Mouse (Mus musculus) spleen, adult 2 months (tissue): ENCODE results near the gene B4galt1. TPM values are rescaled to one million over a fixed set of nuclear protein-coding genes. Genes with fewer than 3 reads are reported as not detected.
"Not testable (repeated sequence)": the region's sequence is repeated elsewhere in the genome, so short reads cannot be mapped to it uniquely, and the experiment has no call there.

Source experiments
- DNase-seq, 2 experiments: peaks; one replicate each; pipeline versions ENCODE4 v3.0.0 to v3.0.0-alpha.2; 2012 to 2021; ENCODE audit warnings: low spot score in 2 of 2, low read depth in 1 of 2
- H3K27ac ChIP-seq: fragments of 200-500 bp; 2 replicates; pipeline ENCODE4 v1.5.1; 2012; ENCODE audit warnings: low read length, inconsistent platforms; ENCODE audit not compliant: insufficient read depth
- H3K27me3 ChIP-seq: fragments of 200-500 bp; 2 replicates; pipeline ENCODE4 v1.6.1; 2012; ENCODE audit warnings: mild to moderate bottlenecking, moderate library complexity, low read length, inconsistent platforms; ENCODE audit not compliant: control insufficient read depth, insufficient read depth
- H3K36me3 ChIP-seq: fragments of 200-500 bp; 2 replicates; pipeline ENCODE4 v1.6.1; 2012; ENCODE audit warnings: mild to moderate bottlenecking, low read length, inconsistent platforms; ENCODE audit not compliant: control insufficient read depth, insufficient read depth
- H3K4me1 ChIP-seq: fragments of 200-500 bp; 2 replicates; pipeline ENCODE4 v1.6.1; 2011; ENCODE audit warnings: inconsistent platforms; ENCODE audit not compliant: control insufficient read depth, insufficient read depth, insufficient read length
- H3K4me3 ChIP-seq: fragments of 200-500 bp; 2 replicates; pipeline ENCODE4 v1.5.1; 2011; ENCODE audit warnings: mild to moderate bottlenecking, inconsistent platforms; ENCODE audit not compliant: insufficient read depth, insufficient read length; ENCODE audit errors: extremely low read depth
- CTCF ChIP-seq: fragments of 200-500 bp; IDR thresholded peaks from 2 replicates; pipeline ENCODE4 v1.5.1; 2011; ENCODE audit warnings: mild to moderate bottlenecking, inconsistent platforms; ENCODE audit not compliant: insufficient read depth, insufficient read length, insufficient replicate concordance; ENCODE audit errors: extremely low read depth
- POLR2A ChIP-seq: fragments of 200-500 bp; IDR thresholded peaks from 2 replicates; pipeline ENCODE4 v1.6.1; 2011; ENCODE audit warnings: low read depth, low read length, inconsistent platforms
- WGBS: fragments of 180-500 bp; shearing (Covaris S2); methylation state at CpG from one replicate; pipeline ENCODE4 v1.1.7; 2018; 5-methylcytosine and 5-hydroxymethylcytosine counted together
- polyA plus RNA-seq: library from polyadenylated mRNA; depleted of rRNA; stranded (reverse); fragments of >200 nt; gene quantifications from 2 replicates; pipeline ENCODE4 v1.2.3, GENCODE M21; 2012

Gene B4galt1
- polyA plus RNA-seq, 1 experiment, result 24.6 TPM

DNA sequence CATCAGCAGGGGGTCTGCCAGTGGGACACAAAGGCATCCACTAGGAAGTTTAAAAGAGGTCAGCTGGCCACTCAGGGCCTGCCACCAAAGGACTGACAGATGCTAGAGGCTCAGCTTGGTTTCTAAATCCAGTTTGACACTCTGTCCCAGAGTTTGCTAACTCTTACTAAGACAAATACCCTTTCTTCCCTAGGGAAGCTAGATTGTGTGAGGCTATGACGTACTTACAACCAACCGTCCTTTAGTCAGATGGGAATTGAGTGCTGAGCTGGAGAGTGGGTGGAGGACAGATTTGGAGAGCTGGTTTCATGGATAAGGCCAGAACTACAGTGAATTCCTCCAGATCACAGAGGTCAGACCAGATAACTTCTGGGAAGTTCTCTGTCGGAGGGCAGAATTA, 52.9 kb downstream of the B4galt1 start:
- Histone ChIP-seq H3K36me3 (peaks cover 8% of the 10 kb centered on the region), H3K4me1 (no peaks in the 10 kb centered on the region)

GRCm38 (mm10) chr4:40798833-40799555, 54.8 kb downstream of the B4galt1 start:
- not testable (repeated sequence) for H3K27me3 ChIP-seq, H3K36me3 ChIP-seq, H3K4me1 ChIP-seq, DNase-seq, H3K4me3 ChIP-seq, H3K27ac ChIP-seq
- WGBS, result 86% methylated on average over 2 of the region's 2 CpGs

More for the DNA sequence above, 52.9 kb downstream of the B4galt1 start:
- DNase-seq, result no peak
- Histone ChIP-seq H3K27ac (no peak overlapping the region), H3K27me3 (no peaks in the 10 kb centered on the region), H3K4me3 (no peak overlapping the region)
- 92% methylated on average over 3 of the region's 3 CpGs for WGBS
- no peak for TF ChIP-seq POLR2A

DNA sequence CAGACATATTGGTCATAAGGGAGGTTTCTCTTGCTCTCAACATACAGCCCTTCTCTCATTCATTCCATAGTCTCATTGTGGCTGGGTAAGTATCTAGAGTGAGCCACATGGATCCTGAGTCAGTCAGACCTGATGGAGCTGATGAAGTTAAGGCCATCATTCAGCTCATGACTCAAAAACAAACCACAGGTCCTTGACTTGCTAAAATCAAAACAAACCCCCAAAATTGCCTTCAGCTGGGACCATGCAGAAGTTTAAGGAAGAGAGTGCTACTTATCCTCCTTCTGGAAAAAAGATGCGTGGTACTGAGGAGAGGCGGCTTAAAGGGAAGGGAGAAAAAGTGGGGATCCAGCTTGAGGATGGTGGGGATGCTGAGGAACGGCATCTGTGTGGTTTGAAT, 58.0 kb downstream of the B4galt1 start:
- TF ChIP-seq POLR2A (no peak), CTCF (no peak)
- Histone ChIP-seq H3K27me3 (no peaks in the 10 kb centered on the region), H3K36me3 (no peaks in the 10 kb centered on the region), H3K4me3 (no peak overlapping the region), H3K4me1 (no peaks in the 10 kb centered on the region), H3K27ac (no peak overlapping the region)
- no peak for DNase-seq
- 93% methylated on average over 3 of the region's 3 CpGs for WGBS

DNA sequence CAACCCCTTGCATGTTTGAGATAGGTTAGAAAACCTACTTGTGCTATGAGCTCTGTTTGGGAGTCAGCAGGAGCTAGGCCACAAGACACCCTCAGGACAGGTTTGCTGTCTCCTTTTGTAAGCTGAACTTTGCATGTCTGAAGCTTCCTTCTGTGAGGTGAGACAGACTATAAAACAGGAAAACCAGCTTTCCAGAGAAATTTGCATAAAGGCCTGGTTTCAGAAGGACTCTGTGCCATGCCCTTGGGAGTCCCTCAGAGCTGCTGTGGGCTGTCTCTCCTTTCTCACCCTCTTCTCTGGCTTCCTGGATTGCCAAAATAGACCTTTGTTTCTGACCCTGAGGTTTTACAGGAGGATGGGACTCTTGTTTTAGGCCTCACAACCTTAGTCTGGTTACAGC, 59.5 kb downstream of the B4galt1 start:
- Histone ChIP-seq H3K4me1 (no peaks in the 10 kb centered on the region), H3K27me3 (no peaks in the 10 kb centered on the region), H3K27ac (no peak overlapping the region), H3K4me3 (no peak overlapping the region), H3K36me3 (no peaks in the 10 kb centered on the region)
- no peak for DNase-seq
- TF ChIP-seq CTCF, result no peak
- TF ChIP-seq POLR2A, result no peak

DNA sequence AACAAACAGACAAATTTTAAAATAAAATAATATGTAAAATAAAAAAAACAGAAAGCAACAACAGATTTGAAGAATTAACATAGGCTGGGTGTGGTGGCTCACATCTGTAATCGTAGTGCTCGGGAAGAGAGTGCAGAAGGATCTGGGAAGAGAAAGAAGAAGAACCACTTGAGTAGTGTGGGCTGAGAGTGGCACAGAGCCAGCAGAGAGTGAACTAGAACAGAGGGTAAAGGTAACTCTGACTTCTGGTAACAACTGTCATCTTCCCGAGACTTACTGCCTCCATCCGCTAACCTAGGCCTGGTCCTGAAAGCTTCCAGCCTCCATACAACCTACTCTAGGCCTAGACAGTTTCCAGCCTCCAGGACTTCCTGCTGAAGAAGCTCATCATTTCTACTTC, 62.6 kb downstream of the B4galt1 start:
- 89% methylated on average over 4 of the region's 4 CpGs for WGBS
- no peak for DNase-seq
- Histone ChIP-seq H3K27ac (no peak overlapping the region), H3K4me3 (no peak overlapping the region), H3K36me3 (no peaks in the 10 kb centered on the region), H3K27me3 (no peaks in the 10 kb centered on the region), H3K4me1 (no peaks in the 10 kb centered on the region)
- TF ChIP-seq CTCF (no peak), POLR2A (no peak)

DNA sequence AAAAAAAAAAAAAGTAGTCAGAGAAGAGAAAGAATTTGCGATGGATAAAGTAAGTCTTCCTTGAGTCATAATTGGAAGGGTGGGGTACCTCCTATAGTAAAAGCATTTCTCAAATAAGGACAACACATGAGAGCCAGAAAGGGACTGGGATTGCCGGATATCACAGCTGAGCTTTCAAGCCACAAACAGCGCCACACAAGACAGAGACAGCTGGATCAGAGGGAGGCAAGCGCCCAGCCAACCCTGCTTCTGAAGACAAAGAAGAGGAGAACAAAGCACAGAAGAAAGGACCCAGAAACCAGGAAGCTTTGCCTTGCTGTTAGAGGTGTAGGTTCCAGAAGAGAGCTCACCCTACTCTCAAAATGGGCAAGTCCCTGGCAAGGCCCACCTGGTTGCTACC, 67.2 kb downstream of the B4galt1 start:
- Histone ChIP-seq H3K4me1 (peaks cover 9% of the 10 kb centered on the region; the same call in 1 of the 2 replicates), H3K36me3 (no peaks in the 10 kb centered on the region), H3K27ac (no peak overlapping the region), H3K4me3 (no peak overlapping the region), H3K27me3 (no peaks in the 10 kb centered on the region)
- no peak for TF ChIP-seq POLR2A
- TF ChIP-seq CTCF, result no peak
- 81% methylated on average over 4 of the region's 4 CpGs for WGBS
- no peak for DNase-seq

- H3K27me3 ChIP-seq, result no peaks in the 10 kb centered on the region
- WGBS, result 62% methylated on average over 9 of the region's 9 CpGs
These were observed 68.1 kb downstream of the B4galt1 start for GRCm38 (mm10) chr4:40785620-40786166.

More at GRCm38 (mm10) chr4:40785620-40786166, 68.1 kb downstream of the B4galt1 start:
- no peak for DNase-seq
- no peaks in the 10 kb centered on the region for H3K36me3 ChIP-seq
- no peak overlapping the region for H3K27ac ChIP-seq
- peaks cover 16% of the 10 kb centered on the region; the same call in 1 of the 2 replicates for H3K4me1 ChIP-seq
- TF ChIP-seq CTCF, result no peak
- H3K4me3 ChIP-seq, result no peak overlapping the region
